Mouse (Mus musculus): ENCODE results near the gene Kcnmb4. TPM values are rescaled to one million over a fixed set of nuclear protein-coding genes. Genes with fewer than 3 reads are reported as not detected.

Gene Kcnmb4
- total RNA-seq, 2 experiments from 2014 or later: 68.9 to 76.2 TPM

DNA sequence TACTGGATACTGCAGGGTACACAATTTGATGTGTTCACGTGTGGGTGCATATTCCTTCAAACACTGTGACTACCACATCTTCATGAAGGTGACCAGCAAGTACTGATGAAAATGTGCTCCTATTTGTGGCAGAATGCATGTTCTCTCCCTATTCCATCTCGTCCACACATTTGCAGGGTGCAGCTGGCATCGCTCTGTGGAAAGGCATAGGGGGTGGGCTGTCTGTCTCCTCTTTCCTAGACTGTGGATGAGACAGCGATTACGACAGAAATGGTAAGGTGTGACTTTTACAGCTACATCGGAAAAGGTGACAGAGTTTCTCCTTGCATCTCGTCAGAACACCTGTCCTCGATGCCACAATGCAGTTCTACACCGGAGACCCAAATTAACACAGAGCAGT is 14.9 kb downstream of the Kcnmb4 start:
- DNase-seq (ENCODE audit: low spot score in 2 of 2): peak; percentile 41 to 43

DNA sequence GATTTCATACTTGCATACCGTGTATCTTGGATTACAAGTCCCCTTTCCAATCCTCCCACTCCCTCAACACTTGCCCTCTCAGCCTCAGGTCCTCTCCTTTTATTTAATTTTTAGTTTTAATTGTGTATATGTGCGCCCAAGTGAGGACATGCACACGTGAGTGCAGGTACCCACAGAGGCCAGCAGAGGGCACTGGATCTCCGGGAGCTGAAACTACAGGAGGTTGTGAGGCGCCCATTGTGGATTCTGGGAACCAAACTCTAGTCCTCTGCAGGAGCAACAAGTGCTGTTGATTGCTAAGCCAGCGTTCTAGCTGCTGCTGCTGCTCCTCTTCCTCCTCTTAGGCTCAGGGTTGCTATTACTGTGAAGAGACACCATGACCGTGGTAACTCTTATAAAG is 20.9 kb downstream of the Kcnmb4 start:
- no peak for DNase-seq (ENCODE audit: low spot score in 2 of 2)

DNA sequence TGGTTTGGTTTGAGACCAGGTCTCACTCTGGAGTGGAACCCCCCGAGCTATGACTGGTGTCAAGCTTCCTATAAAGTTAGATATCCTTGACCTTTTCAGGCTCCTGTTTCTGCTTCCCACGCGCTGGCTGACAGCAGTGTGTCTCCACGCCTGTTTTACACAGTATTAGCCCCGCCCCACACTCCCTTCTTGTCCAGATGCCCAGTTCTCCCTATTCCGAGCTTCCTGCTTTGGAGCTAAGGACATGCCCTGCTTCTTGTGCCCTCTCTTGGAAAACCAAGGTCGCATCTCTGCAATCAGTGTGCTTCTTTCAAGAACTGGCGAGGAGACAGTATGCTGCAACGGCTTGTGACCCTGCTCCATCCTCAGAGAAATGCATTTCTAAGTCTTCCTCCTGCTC is 23.1 kb downstream of the Kcnmb4 start:
- no peak for DNase-seq (ENCODE audit: low spot score in 2 of 2)

DNA sequence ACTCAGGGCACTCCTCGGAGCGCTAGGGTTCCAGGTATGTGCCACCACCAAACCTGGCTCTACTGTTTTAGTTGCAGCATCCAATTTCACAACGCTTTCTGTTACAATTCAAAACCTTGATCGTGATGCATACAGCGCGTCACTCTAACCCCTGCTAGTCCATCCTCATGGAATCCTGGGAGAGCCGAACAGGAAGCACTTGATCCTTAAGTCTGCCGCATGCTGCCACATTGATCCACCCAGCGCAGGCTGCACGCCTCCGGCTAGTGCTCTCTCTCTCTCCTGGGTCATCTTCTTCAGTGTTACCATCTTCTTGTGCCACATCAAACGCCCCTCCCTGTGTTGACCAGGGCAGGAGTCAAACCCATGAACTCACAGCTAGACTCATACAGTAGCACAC is 25.5 kb downstream of the Kcnmb4 start:
- DNase-seq (ENCODE audit: low spot score in 2 of 2): no peak

DNA sequence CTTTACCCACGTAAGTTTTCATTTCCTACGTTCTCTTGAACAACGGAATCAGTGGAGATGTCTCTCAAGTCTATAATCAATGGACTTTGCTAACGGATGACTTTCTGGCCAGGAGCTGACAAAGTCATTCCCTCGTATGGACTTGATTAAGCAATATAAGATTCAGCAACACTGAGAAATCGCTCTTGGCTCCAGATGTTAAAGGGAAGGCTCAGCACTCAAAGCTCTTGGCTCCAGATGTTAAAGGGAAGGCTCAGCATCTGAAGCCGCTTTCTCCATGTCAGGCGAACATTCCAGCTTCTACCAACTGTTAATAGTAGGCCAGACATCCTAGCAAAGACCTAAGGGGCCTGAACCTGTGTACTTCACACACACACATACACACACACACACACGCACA is 26.5 kb downstream of the Kcnmb4 start:
- DNase-seq (ENCODE audit: low spot score in 2 of 2): no peak

DNA sequence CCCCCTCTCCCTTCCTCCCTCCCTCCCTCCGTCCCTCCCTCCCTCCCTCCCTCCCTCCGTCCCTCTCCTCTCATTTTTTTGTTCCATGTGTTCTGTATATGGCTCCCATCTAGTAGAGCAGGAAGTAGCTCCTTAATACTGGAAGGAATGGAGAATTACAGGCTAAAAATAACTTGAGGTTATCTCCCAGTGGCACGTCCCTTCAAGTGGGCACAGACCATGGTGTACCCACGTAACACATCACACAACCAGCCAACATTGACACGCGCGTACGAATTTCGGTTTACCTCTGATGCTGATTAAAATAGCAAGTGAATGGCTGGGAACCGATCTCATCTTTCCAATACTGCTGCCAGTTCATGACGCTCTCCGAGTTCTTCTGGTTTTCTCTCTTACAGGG is 27.6 kb downstream of the Kcnmb4 start:
- no peak for DNase-seq (ENCODE audit: low spot score in 2 of 2)

DNA sequence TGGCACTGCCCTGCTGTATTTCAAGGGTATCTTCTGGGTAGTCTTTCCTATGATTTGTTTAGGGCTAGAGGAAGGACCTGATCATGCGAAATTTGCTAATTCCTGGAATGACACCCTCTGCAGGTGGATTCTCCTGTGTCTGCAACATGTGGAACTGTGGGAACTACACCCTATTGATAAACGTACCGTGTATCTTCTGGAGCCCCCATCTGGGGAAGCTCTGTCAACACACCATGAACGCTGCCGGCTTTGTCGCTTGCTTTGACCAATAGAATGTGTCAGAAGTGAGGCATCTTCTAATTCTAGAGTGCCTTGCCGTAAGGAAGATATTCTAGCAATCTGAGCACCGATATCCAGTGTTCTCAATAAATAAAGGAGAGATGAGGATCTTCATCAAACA is 28.9 kb downstream of the Kcnmb4 start:
- no peak for DNase-seq (ENCODE audit: low spot score in 2 of 2)

DNA sequence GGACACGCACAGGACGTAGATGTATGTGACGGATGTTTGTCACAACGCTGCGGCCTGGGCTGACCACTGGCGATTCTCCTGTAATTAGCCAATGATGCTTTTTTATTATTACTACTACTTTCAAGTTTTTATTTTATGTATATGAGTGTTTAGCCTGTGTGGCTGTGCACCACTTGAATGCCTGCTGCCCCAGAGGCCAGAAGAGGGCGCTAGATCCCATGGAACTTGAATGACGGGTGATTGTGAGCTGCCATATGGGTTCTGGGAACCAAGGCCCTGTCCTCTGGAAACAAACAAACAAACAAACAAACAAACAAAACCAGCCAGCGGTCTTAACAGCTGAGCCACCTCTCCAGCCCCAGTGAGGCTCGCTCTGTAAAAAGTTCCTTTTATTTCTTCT is 29.3 kb downstream of the Kcnmb4 start:
- DNase-seq (ENCODE audit: low spot score in 2 of 2): no peak

DNA sequence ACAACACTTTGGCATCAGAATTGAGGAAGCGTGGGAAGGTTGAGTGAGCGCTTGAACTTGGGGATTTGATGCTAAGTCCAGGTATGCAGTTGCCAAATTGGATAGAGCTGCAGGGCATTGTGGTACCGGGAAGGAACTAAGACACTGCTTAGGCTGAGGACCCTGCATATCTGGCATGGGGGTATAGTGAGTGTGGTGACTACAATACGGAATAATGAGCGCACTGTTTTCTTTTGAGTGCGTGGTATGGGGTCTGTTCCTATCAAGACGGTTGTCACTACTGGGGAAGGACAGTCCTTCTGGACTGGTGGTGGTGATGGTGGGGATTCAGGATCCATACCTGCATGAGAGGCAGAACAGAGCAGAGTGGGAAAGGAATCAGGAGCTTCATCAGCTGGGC is 32.7 kb downstream of the Kcnmb4 start:
- DNase-seq (ENCODE audit: low spot score in 2 of 2): no peak

DNA sequence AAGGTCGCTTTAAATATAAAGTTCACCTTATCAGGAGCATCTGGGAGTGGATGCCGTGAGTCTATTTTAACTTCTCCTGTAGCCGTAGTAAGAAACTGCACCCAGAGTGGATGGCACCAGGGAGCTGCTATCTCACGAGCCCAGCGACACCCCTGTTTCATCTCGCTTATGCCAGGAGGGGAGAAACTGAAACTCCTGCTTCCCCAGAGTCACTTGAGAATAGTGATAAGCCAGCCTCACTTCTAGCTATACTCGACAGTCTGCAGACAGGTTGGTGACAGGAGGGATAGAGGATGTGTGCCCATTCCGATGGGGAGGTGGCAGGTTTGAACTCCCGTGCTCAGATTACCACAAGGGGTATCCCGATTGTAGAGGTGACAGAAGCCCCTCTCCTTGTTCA is 33.6 kb downstream of the Kcnmb4 start:
- no peak for DNase-seq (ENCODE audit: low spot score in 2 of 2)

DNA sequence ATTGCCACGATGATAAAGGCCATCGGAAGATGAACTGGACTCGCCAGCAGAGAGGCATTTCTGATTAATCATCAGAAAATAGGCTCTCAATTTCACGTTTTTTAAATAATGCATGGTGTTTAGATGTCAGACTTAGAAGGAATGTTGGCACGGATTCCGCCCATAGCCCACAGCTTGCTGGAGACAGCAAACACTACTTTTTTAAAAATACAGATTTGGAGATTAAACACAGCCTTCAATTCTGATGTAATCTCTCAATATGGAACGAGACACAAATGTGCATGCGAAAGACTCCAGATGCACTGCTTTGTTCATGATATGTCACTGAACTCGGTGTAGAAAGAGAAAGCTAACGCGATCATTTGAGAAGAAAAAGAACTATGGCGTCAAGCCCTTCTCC is 38.2 kb downstream of the Kcnmb4 start:
- peak in 1 of 2 experiments; percentile 48 for DNase-seq (ENCODE audit: low spot score in 2 of 2)

DNA sequence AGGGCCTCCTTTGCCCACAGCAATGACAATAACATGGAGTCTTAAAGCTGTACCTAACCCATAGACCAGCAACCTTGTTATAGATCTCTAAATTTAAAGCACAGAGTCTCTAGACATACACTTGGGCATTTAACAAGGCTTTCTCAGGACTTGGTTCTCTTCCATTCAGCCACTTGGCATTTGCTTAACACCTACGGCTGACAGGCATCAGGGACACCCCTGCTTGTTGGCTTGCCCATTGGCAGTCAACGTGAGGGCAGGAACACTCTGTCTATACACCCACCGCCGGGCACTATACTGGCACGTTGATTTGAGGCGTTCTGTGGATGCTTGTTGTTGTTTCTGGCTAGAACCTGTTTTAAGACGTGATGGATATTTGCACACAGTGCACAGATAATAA is 41.3 kb downstream of the Kcnmb4 start:
- no peak for DNase-seq (ENCODE audit: low spot score in 2 of 2)

DNA sequence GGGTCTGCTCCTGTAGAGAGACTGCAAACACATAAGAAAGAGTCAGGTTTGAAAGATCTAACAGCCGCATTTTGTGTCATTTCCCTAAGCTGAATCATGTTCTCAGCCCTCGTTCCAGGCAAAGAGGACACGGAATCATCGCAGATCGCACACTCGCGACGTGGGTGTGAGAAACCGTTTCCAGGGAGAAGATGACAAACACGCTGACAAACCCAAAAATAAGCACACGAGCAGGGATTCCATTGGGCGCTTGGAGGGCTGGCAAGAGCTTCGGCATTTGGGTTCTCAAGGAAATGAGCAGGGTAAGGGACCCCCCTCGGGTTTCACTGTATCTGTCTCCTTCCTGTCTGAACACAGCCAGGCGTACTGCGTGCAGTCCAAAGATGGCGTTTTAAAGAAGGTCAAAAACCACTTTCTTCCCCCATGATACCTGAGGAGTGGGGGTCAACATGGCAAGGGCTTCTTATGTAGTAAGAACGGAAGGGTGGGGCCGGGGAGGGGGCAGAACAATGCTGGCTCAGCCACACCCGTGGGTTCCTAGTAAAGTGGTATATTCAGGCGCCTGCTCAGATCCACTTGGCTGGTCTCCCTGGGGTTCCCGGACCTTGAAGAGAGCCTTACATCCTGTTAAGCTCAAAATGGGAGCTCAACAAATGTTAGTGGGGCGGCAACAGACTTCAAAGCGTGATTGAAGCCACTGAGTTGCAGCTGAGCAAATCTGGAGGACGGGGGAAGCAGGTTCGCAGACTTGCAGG is 45.5 kb downstream of the Kcnmb4 start:
- DNase-seq (ENCODE audit: low spot score in 2 of 2): peak; percentile 74 to 89

DNA sequence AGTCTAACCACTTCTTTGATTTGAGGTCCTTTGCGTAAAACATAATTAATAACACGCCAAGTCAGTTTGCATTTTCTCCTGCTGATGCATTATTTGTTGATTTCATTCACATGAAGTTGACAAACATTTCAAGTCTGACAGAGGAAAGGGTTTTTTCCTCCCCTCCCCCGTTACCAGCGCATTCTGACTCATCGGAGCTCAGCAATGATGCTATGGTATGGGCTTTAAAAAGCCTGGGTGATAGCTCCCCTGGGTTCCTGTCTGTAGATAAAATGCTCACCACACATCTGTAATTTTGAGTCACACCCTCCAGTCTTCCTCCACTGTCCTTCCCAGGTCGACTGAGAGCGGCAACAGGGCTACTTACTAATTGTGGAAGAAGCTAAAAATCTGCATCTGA is 47.5 kb downstream of the Kcnmb4 start:
- DNase-seq (ENCODE audit: low spot score in 2 of 2): no peak

DNA sequence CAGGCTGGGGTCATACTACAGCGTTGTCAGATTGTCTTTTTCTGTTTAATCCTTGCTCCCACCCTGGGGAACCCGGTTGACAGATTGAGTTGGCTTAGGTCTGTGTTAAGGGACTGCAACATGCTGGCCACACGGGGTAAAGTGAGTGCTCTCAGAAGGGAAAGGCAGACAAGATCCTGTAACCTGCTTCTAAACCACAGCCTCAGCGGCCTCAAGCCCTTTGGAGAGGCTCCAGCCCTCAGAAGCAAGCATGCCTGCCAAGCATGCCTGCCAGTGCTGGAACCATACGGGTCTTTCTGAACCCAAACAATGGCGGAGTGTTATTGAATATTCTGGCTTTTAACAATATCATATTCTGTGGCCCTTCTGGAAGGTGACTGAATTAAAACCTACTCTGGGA is 48.8 kb downstream of the Kcnmb4 start:
- DNase-seq (ENCODE audit: low spot score in 2 of 2): no peak

DNA sequence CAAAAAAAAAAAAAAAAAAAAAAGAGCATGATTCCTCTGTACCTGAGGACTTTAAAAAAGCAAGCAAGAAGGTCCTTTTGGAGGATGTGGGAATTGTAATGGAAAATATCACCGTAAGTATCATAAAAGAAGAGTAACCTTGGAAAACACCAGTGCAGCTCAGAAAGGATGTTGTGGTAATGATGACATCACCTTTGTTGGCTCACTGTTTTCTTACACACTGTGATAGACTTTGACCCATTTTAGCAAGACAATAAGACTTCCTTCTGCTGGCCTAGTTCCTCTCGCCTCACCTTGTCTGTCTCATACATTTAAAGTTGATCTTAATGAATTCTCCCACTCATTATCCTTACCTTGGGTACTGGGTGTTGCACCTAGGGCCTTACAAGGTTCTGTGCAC is 51.1 kb downstream of the Kcnmb4 start:
- DNase-seq (ENCODE audit: low spot score in 2 of 2): no peak

DNA sequence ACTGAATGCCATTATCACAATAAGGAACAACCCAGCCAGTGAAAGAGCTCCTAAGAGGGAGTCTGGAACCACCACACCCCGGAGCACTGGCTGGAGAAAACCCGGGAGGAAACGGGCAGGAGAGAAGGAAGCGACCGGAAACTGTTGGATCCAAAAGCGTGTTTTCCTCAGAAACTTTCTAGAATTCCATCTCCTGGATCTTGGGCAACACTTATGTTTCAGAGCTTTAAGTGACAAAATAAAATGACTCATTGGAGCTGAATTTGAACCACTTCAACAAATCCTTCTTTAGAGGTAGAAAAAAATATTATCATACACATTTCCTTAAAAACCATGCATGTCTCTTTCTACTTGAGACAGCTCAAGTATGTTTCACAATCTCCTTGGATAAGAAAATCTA is 52.7 kb downstream of the Kcnmb4 start:
- no peak for DNase-seq (ENCODE audit: low spot score in 2 of 2)

DNA sequence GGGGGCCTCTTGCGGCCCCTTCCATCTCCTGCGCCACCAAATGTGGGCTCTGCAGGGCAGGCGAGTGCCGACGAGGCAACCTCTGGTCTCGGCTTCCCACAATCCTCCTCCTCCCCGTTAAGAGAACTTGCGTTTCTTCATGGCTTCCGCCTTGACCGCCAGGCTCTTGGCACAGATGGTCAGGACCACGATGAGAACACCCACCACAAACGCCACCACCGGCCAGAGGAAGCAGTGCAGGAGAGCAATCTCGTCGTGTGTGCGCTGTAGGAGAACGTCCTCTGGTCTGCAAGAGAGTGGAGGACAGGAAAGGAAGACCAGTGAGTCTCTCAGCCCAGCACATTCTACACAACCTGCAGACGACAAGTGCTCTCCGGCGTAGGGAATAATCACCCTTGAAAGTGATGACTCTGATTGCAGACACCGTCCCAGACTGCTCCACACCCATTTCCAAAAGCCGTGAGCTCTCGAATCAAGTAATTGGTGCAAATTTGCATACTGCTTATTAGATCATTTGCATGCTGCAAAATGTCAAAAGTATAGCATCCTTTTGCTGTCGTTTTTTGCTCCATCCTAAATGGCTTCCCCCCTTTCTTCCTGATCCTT is 55.5 kb downstream of the Kcnmb4 start:
- no peak for DNase-seq (ENCODE audit: low spot score in 2 of 2)

DNA sequence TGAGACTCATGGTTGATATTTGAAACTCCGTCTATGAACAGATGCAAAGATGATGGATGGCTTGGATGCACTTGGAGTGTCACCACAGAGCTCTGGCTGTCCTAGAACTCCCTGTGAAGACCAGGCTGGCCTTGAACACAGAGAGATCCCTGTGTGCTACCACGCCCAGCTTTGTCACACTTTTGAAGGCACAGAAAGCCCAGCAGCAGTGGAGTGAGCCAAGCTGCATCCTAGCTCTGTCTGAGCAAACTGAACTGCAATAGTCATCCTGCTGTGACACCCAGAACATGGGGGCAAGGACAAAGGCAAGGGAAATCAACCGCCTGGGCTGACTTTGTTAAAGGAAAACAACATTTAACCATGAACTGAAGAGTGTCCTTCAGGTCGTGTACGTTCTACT is 57.0 kb downstream of the Kcnmb4 start:
- no peak for DNase-seq (ENCODE audit: low spot score in 2 of 2)

DNA sequence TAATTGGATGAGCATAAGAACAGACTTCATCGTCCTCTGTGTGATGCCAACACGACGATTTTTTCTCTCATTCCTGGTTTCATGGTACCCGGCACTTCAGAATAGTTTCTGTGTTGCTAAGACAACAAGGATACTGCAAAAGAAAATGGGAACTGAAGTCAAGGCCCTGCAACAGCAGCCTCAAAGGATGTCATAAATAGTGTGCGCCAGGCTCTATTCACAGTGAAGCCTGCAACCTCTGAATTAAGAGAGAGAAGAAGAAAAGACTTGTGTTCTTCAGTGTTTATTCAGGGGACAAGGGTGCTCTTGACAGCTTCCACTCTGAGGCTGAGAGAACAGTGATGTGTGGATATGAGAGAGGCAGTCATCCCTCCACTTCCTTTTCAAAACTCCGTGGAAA is 57.5 kb downstream of the Kcnmb4 start:
- no peak for DNase-seq (ENCODE audit: low spot score in 2 of 2)

DNA sequence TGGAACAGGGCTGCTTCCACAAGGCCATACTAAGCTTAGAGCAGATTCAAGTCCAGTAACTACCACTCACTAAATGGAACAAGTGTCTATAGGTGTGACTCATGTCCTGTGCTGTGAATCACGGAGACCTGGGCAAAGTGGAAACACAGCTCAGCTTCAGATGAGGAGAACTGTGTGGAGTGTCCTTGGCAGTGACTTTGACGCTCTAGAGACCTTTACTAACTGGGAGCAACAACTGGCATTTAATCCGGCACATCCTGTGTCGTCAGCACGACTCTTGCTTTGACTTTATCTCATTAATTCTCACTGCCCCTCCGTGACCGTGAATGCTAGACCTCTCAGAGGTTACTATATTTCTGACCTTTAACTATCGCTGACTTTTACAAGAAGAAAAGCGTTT is 62.9 kb downstream of the Kcnmb4 start:
- DNase-seq (ENCODE audit: low spot score in 2 of 2): no peak

DNA sequence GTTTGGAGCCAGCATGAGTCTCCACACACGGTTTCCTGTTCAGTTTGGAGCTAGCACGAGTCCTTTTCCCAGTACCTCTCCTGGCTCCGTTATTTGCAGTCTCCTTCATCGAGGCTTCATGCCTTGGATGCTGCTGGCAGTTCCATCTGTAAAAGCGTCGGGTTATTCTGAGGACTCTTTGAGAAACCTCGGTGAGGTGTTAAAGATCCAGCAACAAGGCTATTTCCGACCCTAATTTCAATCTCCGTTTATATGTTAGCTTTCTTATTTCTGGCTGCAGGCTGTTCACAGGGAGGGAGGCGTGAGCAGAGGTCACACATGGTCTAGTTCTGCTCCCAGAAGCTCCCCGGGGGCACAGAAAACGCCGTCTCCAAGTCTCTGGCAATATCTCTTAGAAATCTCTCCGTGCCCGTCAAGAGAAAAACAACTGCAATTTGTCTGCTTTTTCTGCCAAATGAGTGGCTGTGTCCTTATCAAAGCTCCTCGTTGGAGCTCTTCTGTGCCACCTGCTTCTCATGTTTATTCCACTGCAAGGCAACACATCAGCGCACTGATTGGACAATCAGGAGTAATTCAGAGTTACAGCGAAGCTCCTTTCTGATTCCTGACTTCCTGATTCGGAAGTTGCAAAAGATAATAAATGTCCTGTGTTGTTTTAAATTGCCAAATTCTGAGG is 65.9 kb downstream of the Kcnmb4 start:
- no peak for DNase-seq (ENCODE audit: low spot score in 2 of 2)

DNA sequence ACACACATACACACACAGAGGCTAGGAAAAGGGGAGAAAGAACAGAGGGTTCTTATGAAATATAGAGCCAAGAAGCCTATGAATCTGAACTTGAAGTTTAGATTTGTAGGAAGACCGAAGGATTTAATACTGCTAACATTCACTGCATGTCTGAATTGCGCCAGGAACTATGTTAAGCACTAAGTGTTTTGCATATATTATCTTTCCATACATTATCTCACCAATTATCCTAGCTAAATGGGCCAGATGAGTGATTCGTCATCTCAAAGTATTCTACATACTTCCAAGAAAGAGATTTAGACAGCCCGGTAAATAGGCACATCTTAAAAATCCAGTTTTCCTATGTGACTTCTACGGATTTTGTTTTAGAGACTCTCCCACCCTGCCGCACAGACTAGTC is 68.7 kb downstream of the Kcnmb4 start:
- DNase-seq (ENCODE audit: low spot score in 2 of 2): no peak
